Mouse (Mus musculus): ENCODE results near the gene Ube4b. TPM values are rescaled to one million over a fixed set of nuclear protein-coding genes. Genes with fewer than 3 reads are reported as not detected.

Ube4b gene
- total RNA-seq, 2 experiments from 2014 or later = 42.0 to 42.1 TPM

DNA sequence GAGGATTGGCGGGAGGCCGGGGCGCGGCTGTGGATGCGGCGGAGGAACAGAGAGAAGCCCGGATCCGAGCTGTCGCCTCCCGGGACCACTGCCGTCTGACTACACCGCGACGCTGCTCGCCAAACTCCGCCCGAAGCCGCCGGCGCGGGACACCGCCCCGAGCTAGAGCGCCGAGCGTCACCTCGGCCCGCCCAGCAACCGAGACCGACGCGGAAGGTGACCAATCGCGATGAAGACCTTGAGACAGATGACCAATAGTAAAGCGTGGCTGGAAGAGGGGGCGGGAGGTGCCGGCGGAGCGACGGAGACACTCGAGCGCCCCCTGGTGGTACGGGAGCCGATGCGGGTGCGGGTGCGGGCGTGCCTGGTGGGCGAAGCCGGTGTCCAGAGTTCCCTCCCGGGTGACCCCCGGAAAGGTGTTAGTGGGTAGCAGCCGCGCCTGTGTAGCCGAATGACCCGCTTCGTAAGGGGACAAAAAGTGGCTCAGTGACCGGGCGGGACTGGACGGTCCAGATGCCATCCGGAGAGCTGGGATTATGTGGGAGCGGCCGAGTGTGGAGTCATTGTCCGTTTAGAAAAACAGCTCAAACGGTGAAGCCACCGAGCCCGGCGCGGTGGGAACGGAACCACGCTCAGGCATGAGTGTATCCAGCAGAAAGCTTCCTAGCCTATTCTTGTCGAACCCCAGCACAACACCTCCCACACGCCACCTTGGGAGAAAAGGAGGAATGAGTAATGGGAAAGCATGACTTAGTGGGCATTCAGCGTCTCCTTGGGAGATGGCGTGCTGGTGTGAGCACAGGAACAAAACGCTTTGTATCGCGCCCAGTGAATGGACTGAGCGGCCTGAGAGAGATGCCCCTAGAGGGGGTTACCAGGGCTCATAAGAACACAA, 118.7 kb downstream of the Ube4b start, which contains the start of gene Kif1b:
TSS of gene Kif1b (minus strand) at position 98 of the 895 bp plus-strand sequence.
- peak; percentile 98 for ATAC-seq (replicated peaks; ENCODE audit: poor library complexity)

DNA sequence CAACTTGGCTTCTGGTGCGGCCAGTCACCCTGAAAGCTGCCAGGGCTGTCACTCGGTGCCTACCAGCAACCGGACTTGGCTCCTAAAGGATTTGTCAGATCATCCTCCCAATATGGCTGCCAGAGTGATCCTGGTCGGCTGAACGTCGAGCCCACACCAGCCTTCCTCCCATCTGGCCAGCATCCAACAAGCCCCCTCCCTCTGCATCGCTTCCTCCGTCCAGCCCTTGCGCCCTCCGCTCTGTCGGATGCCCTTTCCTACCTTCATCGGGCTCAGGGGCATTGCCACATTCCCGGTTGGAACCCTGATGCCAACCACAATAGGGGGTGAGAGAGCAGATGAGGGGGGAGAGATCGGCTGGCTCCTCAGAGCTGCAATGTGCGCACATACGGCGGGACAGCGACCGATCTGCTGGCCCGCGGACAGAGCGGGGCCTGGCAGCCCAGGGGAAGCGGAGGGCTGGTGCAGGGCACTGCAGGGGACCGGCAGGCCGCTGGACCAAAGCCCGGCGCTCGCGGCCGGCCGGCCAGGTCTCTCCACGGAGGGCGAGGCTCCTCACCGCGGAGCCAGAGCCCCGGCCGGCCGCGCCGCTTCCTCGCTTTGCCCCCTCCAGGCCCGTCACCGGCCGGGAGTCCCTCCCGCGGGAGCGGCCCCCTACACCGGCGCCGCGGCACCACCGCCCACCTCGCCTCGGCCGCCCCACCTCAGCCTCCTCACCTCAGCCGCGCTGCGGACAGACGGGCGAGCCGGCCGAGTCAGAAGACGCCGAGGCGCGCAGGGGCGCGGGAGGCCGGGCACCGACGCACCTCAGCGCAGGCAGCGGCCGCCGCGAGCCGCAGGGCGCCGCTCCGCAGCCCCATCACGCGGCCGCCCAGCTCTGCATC, 119.6 kb downstream of the Ube4b start:
- ATAC-seq (replicated peaks; ENCODE audit: poor library complexity) = no peak

DNA sequence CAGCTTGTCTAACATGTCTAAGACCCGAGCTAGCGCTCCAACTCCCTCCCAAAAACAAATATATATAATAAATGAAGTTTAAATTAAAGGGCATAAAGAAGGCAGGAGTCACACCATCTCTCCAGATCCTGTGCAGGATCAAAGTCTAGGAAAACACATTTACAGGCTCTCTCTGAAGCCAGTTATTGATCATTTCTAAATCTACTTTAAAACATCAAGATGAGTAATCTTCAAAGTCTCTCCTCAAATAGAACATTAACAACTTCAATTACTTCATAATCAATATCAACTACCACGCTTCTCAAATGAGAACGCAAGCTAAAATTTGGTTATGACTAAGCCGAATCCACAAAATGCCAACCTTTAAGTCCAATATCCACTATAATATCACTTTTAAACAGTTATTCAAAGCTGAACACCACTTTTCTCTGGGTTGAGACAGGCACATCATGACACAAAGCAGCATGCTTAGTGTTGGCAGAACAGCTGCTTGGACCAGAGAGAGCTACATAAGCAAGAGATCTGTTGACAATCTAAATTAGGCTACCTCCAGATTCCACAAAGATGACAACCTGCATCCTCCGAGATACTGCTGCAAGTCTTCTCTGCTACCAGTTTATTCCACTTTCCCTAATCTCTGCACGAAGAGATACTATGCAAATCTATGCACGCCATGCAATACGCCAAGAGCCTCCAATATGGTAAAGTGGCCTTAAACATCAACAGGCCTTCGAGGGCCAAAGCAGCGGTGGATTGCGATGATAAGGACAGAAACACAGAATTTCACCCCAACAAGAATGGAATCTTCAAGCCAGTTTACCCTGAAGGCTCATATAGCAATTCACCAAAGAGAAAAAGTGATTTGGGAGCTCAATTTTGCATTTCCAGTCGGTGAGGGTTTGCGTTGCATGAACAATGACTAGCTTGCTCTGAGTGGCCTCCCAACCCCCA, 120.5 kb downstream of the Ube4b start:
- no peak for ATAC-seq (replicated peaks; ENCODE audit: poor library complexity)

DNA sequence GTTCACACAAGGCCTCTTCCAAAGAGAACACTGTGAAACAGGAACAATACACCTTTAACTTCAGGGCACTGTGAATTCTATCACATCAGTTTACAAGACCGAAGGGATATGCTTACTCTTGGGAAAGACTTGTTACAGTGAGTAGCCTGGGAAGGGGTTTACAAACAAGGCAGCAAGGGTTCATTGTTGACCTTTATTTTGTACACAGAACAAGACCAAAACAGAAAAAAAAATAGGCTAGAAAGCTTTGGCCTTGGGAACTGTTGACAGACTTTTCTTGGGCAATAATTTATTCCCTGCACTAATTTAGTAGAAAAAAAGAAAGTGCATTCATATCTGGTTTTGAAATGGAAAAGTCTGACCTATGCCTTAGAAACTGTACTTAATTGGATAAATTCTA, 122.1 kb downstream of the Ube4b start:
- no peak for ATAC-seq (replicated peaks; ENCODE audit: poor library complexity)

DNA sequence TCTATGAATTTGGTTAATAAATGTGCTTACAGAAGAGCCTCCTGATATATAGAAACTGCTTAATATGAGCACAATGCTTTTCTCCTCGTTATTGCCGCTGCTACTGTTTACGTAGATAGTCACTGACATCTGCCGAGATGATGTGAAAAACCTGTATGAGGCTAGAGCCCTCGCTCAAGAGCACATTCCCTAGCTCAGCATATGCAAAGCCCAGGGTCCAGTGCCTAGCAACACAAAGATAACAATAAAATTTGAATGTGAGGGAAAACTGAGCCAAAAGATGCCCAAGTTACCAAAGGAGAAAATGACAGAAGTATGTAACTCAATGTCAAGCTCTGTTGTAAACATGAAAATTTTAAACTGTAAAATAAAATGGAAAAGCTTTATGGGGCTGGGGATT, 123.0 kb downstream of the Ube4b start:
- no peak for ATAC-seq (replicated peaks; ENCODE audit: poor library complexity)

DNA sequence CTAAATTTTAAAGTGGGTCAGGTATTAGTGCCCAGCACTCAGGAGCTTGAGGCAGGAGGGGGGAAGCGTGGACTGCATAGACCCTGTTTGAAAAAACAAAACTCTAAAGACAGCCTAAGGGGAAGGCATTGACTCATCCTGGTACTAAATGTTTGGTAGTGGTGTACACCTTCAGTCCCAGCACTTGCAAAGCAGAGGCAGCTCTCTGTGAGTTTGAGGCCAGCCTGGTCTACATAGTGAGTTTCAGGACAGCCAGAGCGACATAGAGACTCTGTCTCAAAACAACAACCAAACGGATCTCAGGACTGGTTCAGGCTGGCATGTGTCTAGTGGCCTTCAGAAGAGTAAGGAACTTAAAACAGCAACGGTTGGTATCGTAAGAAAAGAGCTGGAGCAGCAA, 123.8 kb downstream of the Ube4b start:
- ATAC-seq (replicated peaks; ENCODE audit: poor library complexity) = no peak

DNA sequence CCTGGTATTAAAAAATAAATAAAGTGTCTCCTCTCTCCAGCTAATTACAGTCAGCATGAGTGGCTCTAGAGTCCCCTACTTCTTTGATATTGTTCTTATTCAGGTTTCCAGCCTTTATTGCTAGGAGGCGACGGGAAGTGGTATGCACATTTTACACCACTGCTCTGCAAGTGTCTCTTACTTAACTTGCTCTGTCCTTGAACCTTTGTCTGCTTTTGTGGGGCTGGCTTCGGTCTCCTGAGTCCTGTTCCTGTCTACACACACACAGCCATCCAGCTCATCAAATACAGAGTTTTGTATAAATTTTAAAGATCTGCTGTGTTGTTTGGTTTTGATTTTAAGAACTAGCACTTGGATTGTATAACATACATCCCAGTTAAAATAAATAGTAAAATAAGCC, 124.4 kb downstream of the Ube4b start:
- ATAC-seq (replicated peaks; ENCODE audit: poor library complexity) = no peak

DNA sequence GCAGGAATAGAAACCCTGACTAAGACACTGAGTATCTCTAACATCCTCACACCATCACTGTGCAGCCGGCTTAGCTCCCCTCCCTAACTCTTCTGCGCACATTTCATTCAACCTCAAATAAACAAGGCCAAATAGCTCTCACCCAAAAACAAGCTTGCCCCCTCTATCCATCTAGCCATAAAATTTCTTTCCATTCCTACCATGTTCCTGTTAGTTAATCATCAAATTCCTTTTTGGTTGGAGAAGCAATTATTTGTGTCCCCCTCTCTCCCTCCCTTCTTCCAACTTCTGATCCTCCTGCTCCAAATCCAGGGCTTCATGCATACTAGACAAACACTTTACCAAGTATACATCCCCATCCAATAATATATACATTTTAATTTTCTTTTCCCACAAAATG, 130.0 kb downstream of the Ube4b start:
- no peak for ATAC-seq (replicated peaks; ENCODE audit: poor library complexity)

DNA sequence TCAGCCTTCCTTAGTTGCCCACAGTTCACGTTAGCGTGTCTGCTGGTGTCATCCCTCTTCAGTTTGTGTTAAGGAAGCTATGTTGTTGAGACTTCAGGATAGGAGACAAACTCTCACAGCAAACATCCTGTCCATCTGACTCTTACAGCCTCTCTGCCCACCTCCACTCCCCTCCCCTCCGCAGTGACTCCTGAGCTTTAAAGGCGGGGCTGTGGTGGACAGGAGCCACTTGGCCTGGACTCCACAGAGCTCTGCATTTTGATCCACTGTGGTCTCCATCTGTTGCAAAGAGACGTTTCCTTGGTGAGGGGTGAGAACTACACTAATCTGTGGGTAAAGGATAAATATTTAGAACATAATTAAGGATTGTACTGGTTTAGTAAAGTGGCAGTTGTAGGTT, 133.6 kb downstream of the Ube4b start:
- no peak for ATAC-seq (replicated peaks; ENCODE audit: poor library complexity)

DNA sequence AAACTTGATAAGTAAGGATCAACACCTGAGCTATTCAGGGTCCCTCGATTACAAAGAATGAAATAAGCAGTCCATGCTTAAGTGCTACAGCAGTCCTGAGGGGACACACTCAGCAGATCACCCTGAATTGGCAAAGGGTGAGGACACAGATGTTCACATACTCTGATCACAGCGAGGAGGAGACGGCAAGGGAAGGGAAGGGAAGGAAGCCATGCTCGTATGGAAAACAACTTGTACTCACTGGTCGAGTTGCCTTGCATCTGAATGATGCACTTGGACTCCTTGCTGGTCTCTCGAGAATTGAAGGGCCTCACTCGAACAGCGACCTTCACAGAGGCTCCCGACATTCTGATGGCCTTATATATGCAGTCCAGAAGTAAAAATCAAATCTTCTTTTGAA, 135.5 kb downstream of the Ube4b start:
- ATAC-seq (replicated peaks; ENCODE audit: poor library complexity) = no peak

DNA sequence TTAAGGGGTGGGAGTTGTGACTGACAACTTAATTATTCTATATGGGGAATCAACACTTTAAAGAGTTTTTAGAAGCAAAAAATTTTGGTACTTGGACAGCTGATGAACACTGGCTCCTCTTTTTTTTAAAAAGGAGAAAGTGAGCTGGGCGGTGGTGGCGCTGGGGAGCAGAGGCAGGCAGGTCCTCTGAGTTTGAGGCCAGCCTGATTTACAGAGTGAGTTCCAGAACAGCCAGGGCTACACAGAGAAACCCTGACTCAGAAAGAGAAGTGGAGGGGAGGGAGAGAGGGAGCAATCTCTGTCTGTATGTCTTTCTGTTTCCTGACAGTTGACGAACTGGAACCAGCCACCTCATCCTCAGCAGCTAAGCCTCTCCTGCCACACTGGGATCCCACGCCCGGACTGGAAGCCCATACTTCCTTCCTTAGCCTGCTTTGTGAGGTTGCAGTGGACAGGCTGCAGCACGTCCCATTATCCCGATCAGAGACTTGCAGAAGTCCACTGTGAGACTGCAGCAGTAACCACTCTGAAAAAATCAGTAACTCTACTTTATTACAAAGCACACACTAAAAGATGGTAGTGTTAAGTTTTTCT, 136.3 kb downstream of the Ube4b start:
- no peak for ATAC-seq (replicated peaks; ENCODE audit: poor library complexity)

DNA sequence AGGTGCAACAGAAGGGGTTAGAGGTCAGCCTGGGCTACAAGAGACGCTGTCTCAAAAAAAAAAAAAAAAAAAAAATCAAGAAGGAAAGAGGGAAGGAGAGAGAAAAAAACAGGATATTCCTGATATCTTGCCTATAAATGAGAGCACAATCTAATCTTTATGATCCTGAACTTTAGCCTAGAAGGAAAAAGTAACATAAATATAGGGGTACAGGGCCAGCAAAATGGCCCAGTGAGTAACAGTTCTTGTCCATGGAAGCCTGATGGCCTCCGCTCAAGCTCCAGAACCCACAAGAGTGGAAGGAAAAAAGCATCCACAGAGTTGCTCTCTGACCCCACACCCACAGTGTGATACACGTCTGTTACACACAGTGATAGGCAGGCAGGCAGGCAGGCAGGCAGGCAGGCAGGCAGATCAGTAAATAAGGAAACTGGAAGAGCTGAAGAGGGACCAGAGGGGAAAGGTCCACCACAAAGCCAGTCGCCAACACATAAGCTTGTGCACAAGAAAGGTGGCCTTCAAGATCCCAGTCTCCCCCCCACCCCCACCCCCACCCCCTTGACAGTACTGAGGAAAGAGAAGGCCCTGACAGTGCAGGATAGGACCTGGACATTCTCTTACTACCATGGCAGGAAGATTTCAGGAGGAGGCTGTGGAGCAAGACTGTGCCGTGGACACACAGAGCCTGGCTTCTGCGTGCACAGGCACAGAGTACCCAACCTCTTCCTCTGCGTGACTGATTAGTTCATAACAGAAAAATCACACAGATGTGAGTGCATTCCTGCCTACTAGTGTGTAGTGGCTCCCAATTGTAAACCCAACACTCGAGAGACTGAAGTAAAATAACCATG, 140.0 kb downstream of the Ube4b start:
- no peak for ATAC-seq (replicated peaks; ENCODE audit: poor library complexity)

DNA sequence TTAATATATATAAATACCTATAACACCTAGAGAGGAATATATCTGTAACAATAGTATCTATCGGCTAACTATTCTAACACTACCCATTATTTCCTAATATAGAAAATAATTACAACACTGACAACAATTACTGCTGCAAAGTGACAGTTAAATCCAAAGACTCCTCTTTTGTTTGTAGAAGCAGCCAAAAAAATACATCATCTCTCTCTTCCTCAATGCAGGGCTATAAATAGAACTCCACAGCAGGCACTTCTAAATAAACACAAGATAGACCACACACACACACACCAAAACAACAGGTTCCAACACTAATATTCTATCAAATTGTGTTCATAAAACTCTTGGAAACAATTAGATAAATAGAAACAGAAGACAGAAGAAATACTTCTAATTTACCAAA, 140.9 kb downstream of the Ube4b start:
- ATAC-seq (replicated peaks; ENCODE audit: poor library complexity) = no peak

DNA sequence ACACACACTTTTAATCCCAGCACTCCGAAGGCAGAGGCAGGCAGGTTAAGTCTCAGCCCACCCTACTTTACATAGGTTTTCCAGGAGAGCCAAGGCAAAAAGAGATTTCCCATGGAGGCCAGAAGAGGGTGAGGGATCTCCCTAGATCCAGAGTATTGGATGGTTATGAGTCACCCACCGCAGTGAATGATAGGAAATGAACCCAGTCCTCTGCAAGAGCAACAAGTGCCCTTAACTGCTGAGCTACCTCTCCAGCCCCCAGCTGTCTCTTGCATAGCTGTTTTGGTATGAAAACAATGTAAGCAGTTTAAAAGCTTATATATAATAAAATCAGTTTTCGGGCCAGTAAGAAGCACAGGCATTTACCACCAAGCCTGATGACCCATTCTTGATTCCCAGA, 143.5 kb downstream of the Ube4b start:
- no peak for ATAC-seq (replicated peaks; ENCODE audit: poor library complexity)

DNA sequence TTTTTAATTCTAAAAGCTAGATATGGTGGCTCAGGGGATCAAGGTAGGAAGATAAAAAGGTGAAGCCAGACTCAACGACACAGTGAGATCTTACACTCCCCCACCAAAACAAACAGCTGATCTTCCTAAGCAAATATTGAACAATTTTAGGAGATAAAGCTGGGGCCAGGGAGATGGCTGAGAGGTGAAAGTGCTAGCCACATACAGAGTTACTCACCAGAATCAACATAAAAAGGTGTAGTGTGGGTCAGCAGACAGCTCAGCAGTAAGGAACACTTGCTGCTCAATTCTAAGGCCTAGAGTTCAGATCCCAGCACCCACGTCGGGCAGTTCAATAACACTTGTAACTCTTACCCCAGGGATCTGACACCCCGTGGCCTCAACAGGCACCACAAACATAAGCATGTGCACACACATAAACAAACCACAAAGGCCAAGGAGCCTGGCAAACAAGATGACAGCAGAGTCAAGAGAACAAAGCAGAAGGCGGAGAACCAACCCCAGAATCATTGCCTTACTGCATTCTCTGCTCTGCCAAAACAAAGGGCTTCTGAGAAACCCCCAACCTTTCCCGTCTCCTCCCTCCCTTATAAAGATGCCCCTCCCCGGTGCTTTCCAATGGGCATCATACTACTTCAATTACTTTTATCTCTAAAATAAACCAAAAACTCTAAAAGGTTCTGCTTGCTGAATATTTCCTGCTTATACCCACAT, 144.4 kb downstream of the Ube4b start:
- ATAC-seq (replicated peaks; ENCODE audit: poor library complexity) = no peak

Data from megakaryocyte progenitor cell, adult 5-6 weeks (primary cell).